ENCODE assay signal across 13 mouse cellular contexts in the genomic region with DNA sequence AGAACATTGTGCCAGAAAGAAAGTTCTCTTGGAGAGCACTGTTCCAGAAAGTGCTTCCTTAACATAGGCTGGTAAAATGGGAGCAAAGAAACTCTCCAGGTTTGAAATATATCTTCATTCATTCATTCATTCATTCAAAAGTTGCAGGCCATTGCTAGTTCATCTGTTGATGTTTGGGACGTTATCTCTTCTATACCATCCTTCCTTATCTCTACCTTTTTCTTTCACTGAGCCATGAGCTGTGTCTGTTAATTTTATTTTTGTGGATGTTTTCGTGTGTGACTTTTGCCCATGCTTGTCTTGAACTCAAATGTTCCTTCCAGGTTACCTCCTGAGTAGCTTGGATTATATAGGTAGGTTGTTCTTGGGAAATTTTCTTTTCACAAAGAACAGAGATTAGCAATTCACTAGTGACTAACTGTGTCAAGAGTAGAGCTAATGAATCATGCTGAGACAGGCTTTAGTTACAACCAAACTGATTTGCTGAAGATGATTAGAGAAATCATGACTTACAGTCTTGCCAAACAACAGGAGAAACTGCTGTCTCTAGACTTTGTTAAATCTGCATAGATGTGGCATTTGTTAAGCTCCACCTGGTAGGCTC.
"Had no signal": no experiment of that assay in that cellular context is flagged by ENCODE, and none has a peak within 500 bp of the region (broad histone marks: within the 10 kb centered on the region; RNA-seq: fewer than 3 reads in every experiment).

No protein-coding gene starts in this region.

- H3K4me2 ChIP-seq: intestine, embryonic 15.5 days; kidney, embryonic 15.5 days; limb, embryonic 15.5 days; lung, embryonic 14.5 days; midbrain, embryonic 12.5 days; stomach, embryonic 15.5 days had no signal

- ATAC-seq: intestine, embryonic 15.5 days had no signal

- H3K36me3 ChIP-seq: intestine, embryonic 15.5 days; stomach, embryonic 15.5 days had no signal

- H3K27ac ChIP-seq: intestine, embryonic 15.5 days; kidney, embryonic 15.5 days; left cerebral cortex, adult 2 months; limb, embryonic 15.5 days; midbrain, embryonic 12.5 days; stomach, embryonic 15.5 days had no signal

- DNase-seq: kidney, adult 18-20 months; kidney, postnatal 14 days; lung, embryonic 14.5 days; lung, postnatal 10 days; lung, postnatal 4 days; right cerebral cortex, postnatal 14 days; thymus, postnatal 36 days had no signal

- H3K27me3 ChIP-seq: intestine, embryonic 15.5 days; kidney, embryonic 15.5 days; limb, embryonic 15.5 days; midbrain, embryonic 12.5 days; stomach, embryonic 15.5 days had no signal

- H3K4me3 ChIP-seq: intestine, embryonic 15.5 days; kidney, embryonic 15.5 days; left cerebral cortex, adult 2 months; limb, embryonic 15.5 days; midbrain, embryonic 12.5 days; stomach, embryonic 15.5 days had no signal

- H3K9ac ChIP-seq: intestine, embryonic 15.5 days; kidney, embryonic 15.5 days; limb, embryonic 15.5 days; lung, embryonic 14.5 days; midbrain, embryonic 12.5 days; stomach, embryonic 15.5 days had no signal

- H3K4me1 ChIP-seq: intestine, embryonic 15.5 days had no signal

- H3K9me3 ChIP-seq: intestine, embryonic 15.5 days; kidney, embryonic 15.5 days; limb, embryonic 15.5 days; midbrain, embryonic 12.5 days; stomach, embryonic 15.5 days had no signal
